Comparison of ENCODE assay signal across 9 mouse cellular contexts in genomic region chr4:117676903-117677302, GRCm38 (mm10). TPM values are rescaled to one million over a fixed set of nuclear protein-coding genes. Genes with fewer than 3 reads are reported as not detected.
DNase-seq lines count a peak whose midpoint lies in the region; ATAC-seq lines count a peak whose summit lies in the region.
"Had no signal": no experiment of that assay in that cellular context is flagged by ENCODE, and none has a peak within 500 bp of the region (broad histone marks: within the 10 kb centered on the region; RNA-seq: fewer than 3 reads in every experiment).

No protein-coding gene starts in this region.

- H3K36me3 ChIP-seq in forebrain, embryonic 11.5 days (ENCODE audit: control insufficient read depth, insufficient read depth, low read length): peaks cover 18% of the 10 kb centered on the region
- peaks cover 59% of the 10 kb centered on the region for H3K36me3 ChIP-seq in hindbrain, embryonic 15.5 days

- WGBS in forebrain, embryonic 11.5 days: 24% methylated on average over 3 of the region's 3 CpGs
- WGBS in hindbrain, embryonic 15.5 days: 14% methylated on average over 3 of the region's 3 CpGs

- DNase-seq in Muller cell, postnatal 12 days (ENCODE audit: inconsistent ontology term): peak; percentile 47
- peak; percentile 78 for DNase-seq in c-Kit-positive CD71-positive TER-119-negative erythroid progenitor cells, embryonic 14.5 days (ENCODE audit: low read depth)
- DNase-seq in forebrain, embryonic 11.5 days (ENCODE audit: low spot score): peak; percentile 86
- DNase-seq in layer of hippocampus, postnatal 25 days (ENCODE audit: extremely low spot score in 1 of 2, low spot score in 1 of 2): peak; percentile 71 to 95
- peak; percentile 72 for DNase-seq in right cerebral cortex, adult 18-20 months
- peak; percentile 50 to 83 for DNase-seq in urinary bladder, postnatal 4 days (ENCODE audit: low spot score in 2 of 2)

- ATAC-seq in forebrain, embryonic 11.5 days (replicated peaks; ENCODE audit: low FRiP score): peak; percentile 53
- peak; percentile 7; the same call in 1 of the 2 replicates for ATAC-seq in hindbrain, embryonic 15.5 days (ENCODE audit: low FRiP score, low read depth)
- peak; percentile 72 for ATAC-seq in megakaryocyte, adult 5-6 weeks (ENCODE audit: poor library complexity, severe bottlenecking)

- no peak overlapping the region for H3K4me3 ChIP-seq in forebrain, embryonic 11.5 days (ENCODE audit: low read depth, low read length)
- no peak overlapping the region for H3K4me3 ChIP-seq in hindbrain, embryonic 15.5 days
- H3K4me3 ChIP-seq: lung, embryonic 15.5 days had no signal

- peaks cover 3% of the 10 kb centered on the region; the same call in 1 of the 2 replicates for H3K4me1 ChIP-seq in forebrain, embryonic 11.5 days (replicated peaks; ENCODE audit: control insufficient read depth, insufficient read depth, low read length)
- H3K4me1 ChIP-seq in hindbrain, embryonic 15.5 days (replicated peaks): peaks cover 20% of the 10 kb centered on the region

- no peaks in the 10 kb centered on the region for H3K9me3 ChIP-seq in forebrain, embryonic 11.5 days (ENCODE audit: control insufficient read depth, low read length)
- H3K9me3 ChIP-seq in hindbrain, embryonic 15.5 days: no peaks in the 10 kb centered on the region
- H3K9me3 ChIP-seq: lung, embryonic 15.5 days had no signal

- H3K9ac ChIP-seq in forebrain, embryonic 11.5 days (ENCODE audit: low read length): no peak overlapping the region
- H3K9ac ChIP-seq in hindbrain, embryonic 15.5 days: no peak overlapping the region
- H3K9ac ChIP-seq: lung, embryonic 15.5 days had no signal

- H3K4me2 ChIP-seq in forebrain, embryonic 11.5 days (ENCODE audit: low read depth, low read length, severe bottlenecking): no peak overlapping the region
- H3K4me2 ChIP-seq in hindbrain, embryonic 15.5 days: no peak overlapping the region
- H3K4me2 ChIP-seq: lung, embryonic 15.5 days had no signal

- H3K27ac ChIP-seq in forebrain, embryonic 11.5 days (ENCODE audit: low read depth, low read length): no peak overlapping the region
- H3K27ac ChIP-seq in hindbrain, embryonic 15.5 days (replicated peaks): no peak overlapping the region
- H3K27ac ChIP-seq: lung, embryonic 15.5 days had no signal

- no peaks in the 10 kb centered on the region for H3K27me3 ChIP-seq in forebrain, embryonic 11.5 days (ENCODE audit: control insufficient read depth, insufficient read depth, low read length)
- H3K27me3 ChIP-seq in hindbrain, embryonic 15.5 days: no peaks in the 10 kb centered on the region
- H3K27me3 ChIP-seq: lung, embryonic 15.5 days had no signal

RNA-seq across cellular contexts. Expression of gene Dmap1, which starts 5.2 kb away (rescaled TPM):
- 79.1 and 85.9 TPM in 2 replicates for polyA plus RNA-seq in forebrain, embryonic 11.5 days (2014; fragmentation: Nextera tagmentation; extraction: Ambion mirVana)
- 76.5 and 76.8 TPM in 2 replicates for polyA plus RNA-seq in hindbrain, embryonic 15.5 days (2015; fragmentation: Nextera tagmentation; extraction: Ambion mirVana)
- total RNA-seq in layer of hippocampus, postnatal 25 days (2021): 10 to 100 TPM; 35.8 to 39.6 TPM
- 9.6 and 11.3 TPM in 2 replicates for total RNA-seq in megakaryocyte, adult 5-6 weeks (2015)
- 14.7 and 18.1 TPM in 2 replicates for total RNA-seq in megakaryocyte, adult 5-6 weeks (2017)

RNA-seq across cellular contexts. Expression of gene Gm12845, which starts 47.3 kb away (rescaled TPM):
- not detected in 2 replicates for polyA plus RNA-seq in forebrain, embryonic 11.5 days (2014; fragmentation: Nextera tagmentation; extraction: Ambion mirVana)
- not detected in 2 replicates for polyA plus RNA-seq in hindbrain, embryonic 15.5 days (2015; fragmentation: Nextera tagmentation; extraction: Ambion mirVana)
- not detected for total RNA-seq in layer of hippocampus, postnatal 25 days (2021)
- not detected in 2 replicates for total RNA-seq in megakaryocyte, adult 5-6 weeks (2015)
- not detected in 2 replicates for total RNA-seq in megakaryocyte, adult 5-6 weeks (2017)
- polyA plus RNA-seq: lung, embryonic 15.5 days had no signal

Comparison
In these comparisons a context has a peak if more than half of its experiments do, and no peak if none do; other contexts are left out.
1. ATAC-seq: peak in every context shown above with its lines; median percentile 72 in megakaryocyte, adult 5-6 weeks; 53 in forebrain, embryonic 11.5 days; 7 in hindbrain, embryonic 15.5 days.